Mouse (Mus musculus) neural tube, embryonic 13.5 days (tissue): ENCODE measurements at regions not wholly inside any gene's neighbourhood (a gene's known extent, or its start where the extent isn't known, plus 50 kb on each side); places are given as distances from the start of the nearest gene placed in this dataset.

Source experiments
- ATAC-seq: fragments of 200-750 bp; cut with Nextera tagmentation; 2 replicates; pipeline ENCODE4 v1.8.0; 2017; ENCODE audit warnings: low read depth, mild to moderate bottlenecking, moderate TSS enrichment, moderate library complexity
- H3K27ac ChIP-seq: fragments of 300-500 bp; sonication (generic); replicated peaks from 2 replicates; pipeline ENCODE4 v1.5.1; 2015; ENCODE audit warnings: moderate library complexity, mild to moderate bottlenecking, inconsistent platforms
- H3K27me3 ChIP-seq: fragments of 300-500 bp; sonication (generic); 2 replicates; pipeline ENCODE4 v1.6.1; 2015; ENCODE audit warnings: mild to moderate bottlenecking, inconsistent platforms
- H3K36me3 ChIP-seq: fragments of 300-500 bp; sonication (generic); 2 replicates; pipeline ENCODE4 v1.6.1; 2015; ENCODE audit warnings: mild to moderate bottlenecking, inconsistent platforms
- H3K4me1 ChIP-seq: fragments of 300-500 bp; sonication (generic); replicated peaks from 2 replicates; pipeline ENCODE4 v1.6.1; 2015; ENCODE audit warnings: inconsistent platforms
- H3K4me2 ChIP-seq: fragments of 300-500 bp; sonication (generic); 2 replicates; pipeline ENCODE4 v1.6.1; 2015; ENCODE audit warnings: inconsistent platforms, mild to moderate bottlenecking, moderate library complexity
- H3K4me3 ChIP-seq: fragments of 300-500 bp; sonication (generic); 2 replicates; pipeline ENCODE4 v1.5.1; 2015; ENCODE audit warnings: mild to moderate bottlenecking, inconsistent platforms
- H3K9ac ChIP-seq: fragments of 300-500 bp; sonication (generic); 2 replicates; pipeline ENCODE4 v1.6.1; 2015; ENCODE audit warnings: moderate library complexity, mild to moderate bottlenecking, inconsistent platforms
- H3K9me3 ChIP-seq: fragments of 300-500 bp; sonication (generic); 2 replicates; pipeline ENCODE4 v1.6.1; 2016; ENCODE audit warnings: inconsistent platforms
- WGBS: fragments of 180-500 bp; shearing (Covaris S2); methylation state at CpG from one replicate; pipeline ENCODE4 v1.1.7; 2015; 5-methylcytosine and 5-hydroxymethylcytosine counted together

- no peak for ATAC-seq
- Histone ChIP-seq H3K9ac (no peak overlapping the region), H3K27ac (no peak overlapping the region), H3K27me3 (no peaks in the 10 kb centered on the region), H3K9me3 (no peaks in the 10 kb centered on the region), H3K4me3 (no peak overlapping the region), H3K36me3 (no peaks in the 10 kb centered on the region), H3K4me2 (no peak overlapping the region), H3K4me1 (0 out of 2 replicates have a peak, but pooled peaks cover 12% of the 10 kb centered on the region)
- 85% methylated on average over 6 of the region's 6 CpGs for WGBS
These were observed 77.5 kb downstream of the Nufip1 start for GRCm38 (mm10) chr14:76188105-76188645.

DNA sequence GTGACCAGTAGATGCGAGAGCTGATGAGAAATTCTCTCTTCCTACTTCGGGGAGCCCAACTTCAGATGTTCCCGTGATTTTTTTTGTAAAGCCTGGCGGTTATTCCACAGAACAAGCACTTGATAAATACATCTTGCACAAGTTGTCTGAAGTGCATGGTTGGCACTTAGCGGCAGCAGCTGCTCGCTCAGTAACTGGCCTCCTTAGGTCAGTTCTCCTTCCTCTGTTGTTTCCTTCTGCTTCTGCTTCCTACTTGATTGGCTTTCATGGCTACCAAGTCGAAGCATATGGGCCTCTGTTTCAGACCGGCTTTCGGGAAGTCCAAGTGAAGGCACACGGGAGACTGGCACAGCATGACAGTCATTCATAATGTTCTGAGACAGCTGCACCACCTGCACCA, 84.6 kb downstream of the Nufip1 start:
- no peak for ATAC-seq
- WGBS: 67% methylated on average over 10 of the region's 10 CpGs

GRCm38 (mm10) chr14:76197357-76197756, 86.7 kb downstream of the Nufip1 start:
- Histone ChIP-seq H3K4me2 (no peak overlapping the region), H3K9ac (no peak overlapping the region), H3K27ac (no peak overlapping the region), H3K4me1 (peaks cover 11% of the 10 kb centered on the region), H3K27me3 (no peaks in the 10 kb centered on the region), H3K4me3 (no peak overlapping the region), H3K36me3 (no peaks in the 10 kb centered on the region), H3K9me3 (no peaks in the 10 kb centered on the region)
- WGBS: 78% methylated on average over 2 of the region's 2 CpGs
- ATAC-seq: no peak

More for the DNA sequence above, 84.6 kb downstream of the Nufip1 start:
- peaks cover 11% of the 10 kb centered on the region for H3K4me1 ChIP-seq
- H3K4me3 ChIP-seq: no peak overlapping the region
- no peak overlapping the region for H3K4me2 ChIP-seq
- no peaks in the 10 kb centered on the region for H3K36me3 ChIP-seq
- H3K27me3 ChIP-seq: no peaks in the 10 kb centered on the region
- H3K27ac ChIP-seq: no peak overlapping the region
- H3K9me3 ChIP-seq: no peaks in the 10 kb centered on the region
- H3K9ac ChIP-seq: no peak overlapping the region

- WGBS: 61% methylated on average over 5 of the region's 5 CpGs
- Histone ChIP-seq H3K36me3 (no peaks in the 10 kb centered on the region), H3K27ac (no peak overlapping the region), H3K4me2 (no peak overlapping the region), H3K9ac (no peak overlapping the region), H3K4me1 (peaks cover 11% of the 10 kb centered on the region), H3K9me3 (no peaks in the 10 kb centered on the region), H3K27me3 (no peaks in the 10 kb centered on the region), H3K4me3 (no peak overlapping the region)
- no peak for ATAC-seq
These were observed 87.7 kb downstream of the Nufip1 start for GRCm38 (mm10) chr14:76198406-76198805.

DNA sequence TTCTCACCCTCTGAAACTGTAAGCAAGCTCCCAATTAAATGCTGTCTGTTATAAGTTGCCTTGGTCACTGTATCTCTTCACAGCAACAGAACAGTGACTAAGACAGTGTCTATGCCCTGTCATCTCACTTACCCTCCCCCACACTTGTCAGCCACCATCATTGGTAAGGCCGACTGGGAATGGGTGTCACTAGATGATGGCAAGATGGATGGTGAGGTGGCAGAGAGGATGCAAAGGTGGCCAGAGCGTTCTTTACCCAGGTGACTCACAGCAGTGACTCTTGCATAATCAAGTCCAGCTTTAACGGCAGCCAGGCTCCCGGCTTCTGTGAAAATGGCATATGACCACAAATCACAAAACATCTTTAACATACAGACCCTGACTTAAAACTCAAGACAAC, 91.9 kb downstream of the Nufip1 start:
- 93% methylated on average over 4 of the region's 4 CpGs for WGBS
- Histone ChIP-seq H3K9ac (no peak overlapping the region), H3K4me2 (no peak overlapping the region), H3K27me3 (no peaks in the 10 kb centered on the region), H3K36me3 (no peaks in the 10 kb centered on the region), H3K4me3 (no peak overlapping the region), H3K9me3 (no peaks in the 10 kb centered on the region), H3K27ac (no peak overlapping the region), H3K4me1 (no peaks in the 10 kb centered on the region)
- no peak for ATAC-seq

- 72% methylated on average over 1 of the region's 1 CpGs for WGBS
- no peak for ATAC-seq
These were observed 92.4 kb downstream of the Nufip1 start for GRCm38 (mm10) chr14:76203135-76203534.

GRCm38 (mm10) chr14:76216446-76217177, 105.9 kb downstream of the Nufip1 start:
- H3K36me3 ChIP-seq: no peaks in the 10 kb centered on the region
- 83% methylated on average over 12 of the region's 12 CpGs for WGBS
- no peak overlapping the region for H3K4me2 ChIP-seq
- H3K4me1 ChIP-seq: peaks cover 9% of the 10 kb centered on the region
- no peak overlapping the region for H3K4me3 ChIP-seq
- 0 out of 2 replicates have a peak, but pooled peaks cover 8% of the 10 kb centered on the region for H3K9me3 ChIP-seq
- no peaks in the 10 kb centered on the region for H3K27me3 ChIP-seq
- H3K27ac ChIP-seq: no peak overlapping the region
- no peak overlapping the region for H3K9ac ChIP-seq
- no peak for ATAC-seq

More at GRCm38 (mm10) chr14:76203135-76203534, 92.4 kb downstream of the Nufip1 start:
- Histone ChIP-seq H3K36me3 (no peaks in the 10 kb centered on the region), H3K4me1 (no peaks in the 10 kb centered on the region), H3K27ac (no peak overlapping the region), H3K9me3 (no peaks in the 10 kb centered on the region), H3K9ac (no peak overlapping the region), H3K4me3 (no peak overlapping the region), H3K4me2 (no peak overlapping the region), H3K27me3 (no peaks in the 10 kb centered on the region)

DNA sequence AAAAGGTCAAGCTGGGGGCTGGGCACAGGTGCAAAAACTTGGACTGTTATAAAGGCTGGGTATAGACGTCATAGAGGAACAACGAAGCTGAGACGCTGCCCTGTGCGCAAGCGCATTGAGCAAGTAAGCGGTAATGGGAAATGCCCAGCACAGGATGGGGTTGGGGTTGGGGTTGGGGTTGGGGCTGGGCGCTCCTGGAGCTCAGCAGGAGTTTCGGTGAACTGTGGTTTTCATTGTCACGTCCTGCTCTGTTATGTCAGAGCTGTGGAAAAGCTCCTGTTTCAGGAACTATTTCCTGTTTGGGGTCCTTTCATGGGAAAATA, 106.4 kb downstream of the Nufip1 start:
- no peaks in the 10 kb centered on the region for H3K27me3 ChIP-seq
- no peaks in the 10 kb centered on the region for H3K36me3 ChIP-seq
- no peak overlapping the region for H3K4me2 ChIP-seq
- 0 out of 2 replicates have a peak, but pooled peaks cover 8% of the 10 kb centered on the region for H3K9me3 ChIP-seq
- H3K27ac ChIP-seq: no peak overlapping the region
- 75% methylated on average over 9 of the region's 9 CpGs for WGBS
- H3K9ac ChIP-seq: no peak overlapping the region
- no peak overlapping the region for H3K4me3 ChIP-seq
- ATAC-seq: no peak
- peaks cover 14% of the 10 kb centered on the region for H3K4me1 ChIP-seq

- H3K9ac ChIP-seq: no peak overlapping the region
- 0 out of 2 replicates have a peak, but pooled peaks cover 8% of the 10 kb centered on the region for H3K9me3 ChIP-seq
- 91% methylated on average over 8 of the region's 8 CpGs for WGBS
- H3K4me2 ChIP-seq: no peak overlapping the region
- peaks cover 20% of the 10 kb centered on the region for H3K4me1 ChIP-seq
- no peaks in the 10 kb centered on the region for H3K27me3 ChIP-seq
- ATAC-seq: no peak
- no peaks in the 10 kb centered on the region for H3K36me3 ChIP-seq
- H3K27ac ChIP-seq: no peak overlapping the region
- no peak overlapping the region for H3K4me3 ChIP-seq
These were observed 107.0 kb downstream of the Nufip1 start for GRCm38 (mm10) chr14:76217571-76218256.

GRCm38 (mm10) chr14:76220952-76221351, 110.3 kb downstream of the Nufip1 start:
- H3K4me3 ChIP-seq: no peak overlapping the region
- ATAC-seq: peak; percentile 67
- H3K9me3 ChIP-seq: 0 out of 2 replicates have a peak, but pooled peaks cover 8% of the 10 kb centered on the region
- H3K27ac ChIP-seq: no peak overlapping the region
- peaks cover 20% of the 10 kb centered on the region for H3K4me1 ChIP-seq
- 40% methylated on average over 5 of the region's 5 CpGs for WGBS
- H3K36me3 ChIP-seq: no peaks in the 10 kb centered on the region
- no peaks in the 10 kb centered on the region for H3K27me3 ChIP-seq
- H3K4me2 ChIP-seq: no peak overlapping the region
- H3K9ac ChIP-seq: no peak overlapping the region

- peak overlapping the region; percentile 38; the same call in 1 of the 2 replicates for H3K27ac ChIP-seq
- no peak overlapping the region for H3K9ac ChIP-seq
- no peaks in the 10 kb centered on the region for H3K36me3 ChIP-seq
- ATAC-seq: no peak
- no peaks in the 10 kb centered on the region for H3K27me3 ChIP-seq
- H3K9me3 ChIP-seq: 0 out of 2 replicates have a peak, but pooled peaks cover 8% of the 10 kb centered on the region
- WGBS: 34% methylated on average over 10 of the region's 10 CpGs
- H3K4me1 ChIP-seq: peaks cover 20% of the 10 kb centered on the region
- no peak overlapping the region for H3K4me3 ChIP-seq
- no peak overlapping the region for H3K4me2 ChIP-seq
These were observed 111.1 kb downstream of the Nufip1 start for GRCm38 (mm10) chr14:76221617-76222319.

DNA sequence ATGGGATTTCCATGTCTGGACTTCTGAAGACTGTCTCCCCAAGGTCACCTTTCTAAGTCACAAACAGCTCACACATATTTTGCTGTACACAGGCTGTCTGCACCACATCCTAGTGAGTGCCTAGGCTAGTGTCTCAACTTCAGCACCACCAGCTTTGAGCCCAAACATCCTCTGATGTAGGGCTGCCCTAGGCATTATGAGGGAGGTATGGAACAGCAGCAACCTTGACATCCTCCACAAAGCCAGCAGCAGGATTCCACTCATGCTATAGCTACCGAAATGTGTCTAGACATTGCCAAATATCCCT, 111.6 kb downstream of the Nufip1 start:
- 83% methylated on average over 1 of the region's 1 CpGs for WGBS
- Histone ChIP-seq H3K27me3 (no peaks in the 10 kb centered on the region), H3K9me3 (0 out of 2 replicates have a peak, but pooled peaks cover 8% of the 10 kb centered on the region), H3K9ac (no peak overlapping the region), H3K36me3 (no peaks in the 10 kb centered on the region), H3K27ac (no peak overlapping the region), H3K4me1 (peaks cover 20% of the 10 kb centered on the region), H3K4me3 (no peak overlapping the region), H3K4me2 (no peak overlapping the region)
- ATAC-seq: no peak
